Mouse (Mus musculus): ENCODE measurements around the gene Tspan17. TPM values are rescaled to one million over a fixed set of nuclear protein-coding genes. Genes with fewer than 3 reads are reported as not detected.

Tspan17 gene
- polyA plus RNA-seq (2014; fragmentation: Nextera tagmentation; extraction: Ambion mirVana), result 6.7 and 8.5 TPM in 2 replicates

DNA sequence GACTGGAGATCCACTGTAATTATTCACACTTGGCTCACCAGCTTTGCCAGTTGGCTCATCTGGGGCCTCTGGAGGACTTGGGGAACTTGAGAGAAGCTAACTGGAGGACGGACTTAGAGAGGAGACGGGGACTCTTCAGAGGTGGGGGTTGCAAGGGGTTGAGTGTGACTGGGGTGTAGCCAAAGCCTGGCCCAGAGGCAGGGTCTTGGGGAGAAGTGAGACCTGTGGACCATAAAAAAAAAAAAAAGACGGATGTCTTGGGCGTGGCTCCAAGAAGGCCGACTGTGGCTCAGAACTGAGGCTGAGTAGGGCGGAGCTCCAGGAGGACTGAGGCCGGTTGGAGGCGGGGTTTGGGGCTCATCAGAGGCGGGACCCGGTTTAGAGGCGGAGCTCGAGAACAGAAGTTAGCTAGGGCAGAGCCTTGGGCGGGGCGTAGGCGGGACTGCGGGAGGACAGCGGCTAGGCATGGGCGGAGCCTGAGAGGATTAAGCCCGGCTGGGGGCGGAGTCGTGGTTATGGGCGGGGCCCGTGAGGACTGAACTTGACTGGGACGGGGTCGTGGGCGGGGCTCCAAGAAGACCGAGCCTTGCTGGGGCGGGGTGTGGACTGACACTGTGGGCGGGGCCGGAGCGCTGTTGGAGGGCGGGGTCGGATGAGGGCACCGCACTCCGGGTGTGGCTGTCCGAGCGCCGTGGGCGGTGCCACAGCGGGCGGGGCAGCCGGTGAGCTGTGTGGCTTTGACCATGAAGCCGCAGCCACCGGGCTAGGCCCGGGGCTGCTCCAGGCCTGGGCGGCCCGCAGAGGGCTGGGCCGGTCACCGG lies at the start of gene Tspan17:
Tspan17 (plus strand) TSS at position 638 of the 821 bp plus-strand sequence.
- Histone ChIP-seq H3K9me3 (replicated peaks; ENCODE audit: control insufficient read depth, low read length) (no peaks in the 10 kb centered on the region), H3K4me3 (ENCODE audit: low read depth, low read length) (peak within 1 kb of the TSS; percentile 46), H3K36me3 (replicated peaks; ENCODE audit: control insufficient read depth, insufficient read depth, low read depth, low read length) (no peaks in the 10 kb centered on the region), H3K27me3 (ENCODE audit: control insufficient read depth, insufficient read depth, low read length) (peaks cover 4% of the 10 kb centered on the region; the same call in 1 of the 2 replicates), H3K27ac (replicated peaks; ENCODE audit: low read depth, low read length) (no peak within 1 kb of the TSS; the same call in 1 of the 2 replicates), H3K9ac (replicated peaks; ENCODE audit: low read length) (peak within 1 kb of the TSS; percentile 32), H3K4me2 (ENCODE audit: low read depth, low read length) (peak within 1 kb of the TSS; percentile 92), H3K4me1 (ENCODE audit: control insufficient read depth, insufficient read depth, low read length) (0 out of 2 replicates have a peak, but pooled peaks cover 2% of the 10 kb centered on the region)
- 2% methylated on average over 48 of the region's 49 CpGs for WGBS
- DNase-seq (ENCODE audit: low spot score), result peak; percentile 95
- ATAC-seq (replicated peaks; ENCODE audit: insufficient number of reproducible peaks, low FRiP score, low TSS enrichment, low read depth), result peak; percentile 71

DNA sequence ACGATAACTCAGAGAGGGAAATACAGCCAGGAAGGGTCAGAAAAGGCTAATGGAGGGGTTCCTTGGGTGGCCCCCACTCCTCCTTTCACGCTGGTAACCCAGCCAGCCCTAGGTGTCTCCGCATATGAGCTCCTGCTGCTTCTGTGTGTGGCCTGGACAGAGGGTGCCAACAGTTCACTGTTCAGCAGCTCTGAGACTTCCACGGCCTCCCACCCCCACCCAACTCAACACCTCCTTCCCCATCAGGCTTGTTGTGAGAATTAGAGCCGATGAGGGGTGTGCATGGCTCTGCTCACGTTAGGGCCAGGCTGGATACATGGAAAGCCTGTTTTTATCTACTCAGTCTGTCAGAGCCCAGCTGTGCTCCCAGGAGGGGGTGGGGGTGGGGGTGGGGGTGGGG lies 43.1 kb upstream of the Tspan17 start:
- peaks cover 25% of the 10 kb centered on the region for H3K27me3 ChIP-seq (ENCODE audit: control insufficient read depth, insufficient read depth, low read length)
- ATAC-seq (replicated peaks; ENCODE audit: insufficient number of reproducible peaks, low FRiP score, low TSS enrichment, low read depth) (no peak), DNase-seq (ENCODE audit: low spot score) (no peak)
- H3K36me3 ChIP-seq (replicated peaks; ENCODE audit: control insufficient read depth, insufficient read depth, low read depth, low read length), result no peaks in the 10 kb centered on the region; the same call in 1 of the 2 replicates
- no peak overlapping the region for H3K9ac ChIP-seq (replicated peaks; ENCODE audit: low read length)
- 37% methylated on average over 6 of the region's 6 CpGs for WGBS
- H3K9me3 ChIP-seq (replicated peaks; ENCODE audit: control insufficient read depth, low read length), result no peaks in the 10 kb centered on the region
- no peaks in the 10 kb centered on the region for H3K4me1 ChIP-seq (ENCODE audit: control insufficient read depth, insufficient read depth, low read length)
- H3K27ac ChIP-seq (replicated peaks; ENCODE audit: low read depth, low read length), result no peak overlapping the region
- H3K4me3 ChIP-seq (ENCODE audit: low read depth, low read length), result no peak overlapping the region
- no peak overlapping the region for H3K4me2 ChIP-seq (ENCODE audit: low read depth, low read length)

DNA sequence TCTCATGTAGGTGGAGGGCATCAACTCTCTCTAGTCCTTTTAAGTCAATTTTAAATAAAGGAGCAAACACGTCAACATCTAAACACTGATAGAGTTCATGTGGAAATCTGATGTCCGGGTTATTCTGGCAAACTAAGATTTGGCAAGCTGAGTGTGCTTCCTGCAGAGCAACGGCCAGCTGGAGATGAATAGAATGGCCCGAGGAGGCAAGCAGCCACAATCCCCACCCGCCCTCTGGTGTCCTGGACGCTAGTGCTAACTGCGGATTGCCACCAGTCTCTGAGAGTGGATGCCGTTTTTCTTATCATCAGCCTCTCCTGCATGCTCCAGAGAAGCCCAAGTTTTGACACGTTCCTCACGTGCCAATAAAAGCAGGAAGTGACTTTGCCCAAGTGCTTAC lies 42.3 kb upstream of the Tspan17 start:
- ATAC-seq (replicated peaks; ENCODE audit: insufficient number of reproducible peaks, low FRiP score, low TSS enrichment, low read depth), result no peak
- Histone ChIP-seq H3K27me3 (ENCODE audit: control insufficient read depth, insufficient read depth, low read length) (peaks cover 25% of the 10 kb centered on the region), H3K4me2 (ENCODE audit: low read depth, low read length) (no peak overlapping the region), H3K36me3 (replicated peaks; ENCODE audit: control insufficient read depth, insufficient read depth, low read depth, low read length) (no peaks in the 10 kb centered on the region), H3K4me1 (ENCODE audit: control insufficient read depth, insufficient read depth, low read length) (no peaks in the 10 kb centered on the region), H3K9me3 (replicated peaks; ENCODE audit: control insufficient read depth, low read length) (no peaks in the 10 kb centered on the region), H3K4me3 (ENCODE audit: low read depth, low read length) (no peak overlapping the region), H3K9ac (replicated peaks; ENCODE audit: low read length) (no peak overlapping the region), H3K27ac (replicated peaks; ENCODE audit: low read depth, low read length) (no peak overlapping the region)
- WGBS, result 37% methylated on average over 10 of the region's 10 CpGs
- DNase-seq (ENCODE audit: low spot score), result no peak

DNA sequence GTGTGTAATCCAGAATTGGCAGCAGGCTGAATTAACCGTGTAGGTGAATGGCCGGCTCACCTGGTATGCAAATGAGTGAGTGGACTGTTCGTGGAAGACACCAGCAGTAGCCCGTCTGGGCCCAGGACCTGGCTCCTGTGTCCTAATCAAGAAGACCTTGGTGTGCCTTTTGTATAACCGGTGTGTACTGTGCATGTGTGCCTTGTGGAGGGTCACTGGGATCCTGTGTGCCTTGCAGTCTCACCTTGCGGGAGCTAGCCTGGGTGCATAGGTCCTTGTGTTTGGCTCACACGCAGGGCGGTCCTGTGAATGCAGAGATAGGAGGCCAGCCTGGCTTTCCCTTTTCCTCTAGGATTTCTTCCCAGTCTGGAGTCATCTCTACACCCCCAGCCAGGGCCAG lies 41.0 kb upstream of the Tspan17 start:
- ATAC-seq (replicated peaks; ENCODE audit: insufficient number of reproducible peaks, low FRiP score, low TSS enrichment, low read depth), result no peak
- 81% methylated on average over 8 of the region's 8 CpGs for WGBS
- Histone ChIP-seq H3K9ac (replicated peaks; ENCODE audit: low read length) (no peak overlapping the region), H3K4me1 (ENCODE audit: control insufficient read depth, insufficient read depth, low read length) (no peaks in the 10 kb centered on the region), H3K4me2 (ENCODE audit: low read depth, low read length) (no peak overlapping the region), H3K27ac (replicated peaks; ENCODE audit: low read depth, low read length) (no peak overlapping the region), H3K27me3 (ENCODE audit: control insufficient read depth, insufficient read depth, low read length) (peaks cover 25% of the 10 kb centered on the region), H3K4me3 (ENCODE audit: low read depth, low read length) (no peak overlapping the region), H3K36me3 (replicated peaks; ENCODE audit: control insufficient read depth, insufficient read depth, low read depth, low read length) (no peaks in the 10 kb centered on the region), H3K9me3 (replicated peaks; ENCODE audit: control insufficient read depth, low read length) (no peaks in the 10 kb centered on the region)
- no peak for DNase-seq (ENCODE audit: low spot score)

DNA sequence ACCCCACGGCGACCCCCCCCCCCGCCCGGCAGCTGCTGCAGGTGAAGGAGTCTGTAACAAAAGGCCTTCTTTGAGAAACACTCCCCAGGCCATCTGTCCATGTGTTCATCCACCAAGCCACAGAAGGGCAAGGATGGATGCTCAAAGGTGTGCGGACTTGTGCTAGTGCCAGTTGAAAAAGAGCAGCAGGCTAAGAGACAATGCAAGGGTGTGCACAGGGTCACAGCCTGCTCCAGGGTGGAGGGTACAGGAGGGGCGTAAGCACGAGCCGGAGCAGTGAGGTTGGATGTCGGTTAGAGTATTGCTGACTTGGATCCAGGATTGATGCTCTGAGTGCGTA lies 40.5 kb upstream of the Tspan17 start:
- Histone ChIP-seq H3K27me3 (ENCODE audit: control insufficient read depth, insufficient read depth, low read length) (peaks cover 25% of the 10 kb centered on the region), H3K4me2 (ENCODE audit: low read depth, low read length) (peak overlapping the region; percentile 92), H3K9ac (replicated peaks; ENCODE audit: low read length) (no peak overlapping the region), H3K27ac (replicated peaks; ENCODE audit: low read depth, low read length) (no peak overlapping the region), H3K9me3 (replicated peaks; ENCODE audit: control insufficient read depth, low read length) (no peaks in the 10 kb centered on the region), H3K4me3 (ENCODE audit: low read depth, low read length) (peak overlapping the region; percentile 55), H3K36me3 (replicated peaks; ENCODE audit: control insufficient read depth, insufficient read depth, low read depth, low read length) (no peaks in the 10 kb centered on the region), H3K4me1 (ENCODE audit: control insufficient read depth, insufficient read depth, low read length) (no peaks in the 10 kb centered on the region)
- 0 out of 2 replicates have a peak, but pooled peaks have one; percentile 17 for ATAC-seq (replicated peaks; ENCODE audit: insufficient number of reproducible peaks, low FRiP score, low TSS enrichment, low read depth)
- DNase-seq (ENCODE audit: low spot score), result no peak
- WGBS, result 54% methylated on average over 10 of the region's 10 CpGs

DNA sequence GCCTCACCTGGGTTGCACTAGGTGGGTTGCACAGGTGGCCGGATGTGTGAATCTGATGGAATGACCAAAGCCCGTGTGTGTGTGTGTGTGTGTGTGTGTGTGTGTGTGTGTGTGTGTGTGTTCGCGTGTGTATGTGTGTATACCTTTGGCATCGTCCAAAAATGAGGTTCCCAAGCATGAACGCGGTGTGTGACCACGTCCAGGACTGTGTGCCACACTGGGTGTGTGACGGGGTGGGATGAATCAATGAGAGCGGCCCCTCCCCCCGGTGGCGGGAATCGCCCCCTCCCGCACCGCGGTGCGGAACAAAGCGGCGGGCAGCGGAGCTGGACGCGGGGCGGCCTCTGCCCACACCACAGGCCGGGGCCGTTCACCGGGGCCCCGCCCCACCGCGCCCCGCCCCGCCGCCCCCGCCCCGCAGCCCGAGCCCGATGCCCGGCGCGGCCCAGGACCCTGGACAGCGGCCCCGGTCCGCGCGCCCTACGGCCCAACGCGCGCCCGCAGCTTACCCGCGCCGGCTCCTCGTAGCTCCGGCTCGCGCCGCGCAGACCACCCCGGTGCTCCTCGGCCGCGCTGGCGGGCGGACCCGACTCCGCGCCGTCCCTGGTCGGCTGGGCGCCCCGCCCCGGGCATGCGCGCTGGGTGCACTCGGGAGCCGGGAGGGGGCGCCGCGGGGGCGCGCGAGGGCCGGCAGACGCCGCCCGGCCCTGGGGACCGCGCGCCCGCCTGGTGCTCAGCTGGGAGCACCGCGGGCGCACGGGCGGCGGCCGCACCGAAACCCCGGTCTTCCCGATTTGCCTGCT lies 39.9 kb upstream of the Tspan17 start:
- Histone ChIP-seq H3K36me3 (replicated peaks; ENCODE audit: control insufficient read depth, insufficient read depth, low read depth, low read length) (no peaks in the 10 kb centered on the region), H3K4me3 (ENCODE audit: low read depth, low read length) (peak overlapping the region; percentile 55), H3K27ac (replicated peaks; ENCODE audit: low read depth, low read length) (0 out of 2 replicates have a peak overlapping the region, but pooled peaks have one; percentile 20), H3K27me3 (ENCODE audit: control insufficient read depth, insufficient read depth, low read length) (peaks cover 25% of the 10 kb centered on the region), H3K4me2 (ENCODE audit: low read depth, low read length) (peak overlapping the region; percentile 92), H3K9ac (replicated peaks; ENCODE audit: low read length) (peak overlapping the region; percentile 43), H3K9me3 (replicated peaks; ENCODE audit: control insufficient read depth, low read length) (no peaks in the 10 kb centered on the region), H3K4me1 (ENCODE audit: control insufficient read depth, insufficient read depth, low read length) (no peaks in the 10 kb centered on the region)
- DNase-seq (ENCODE audit: low spot score), result peak; percentile 76
- ATAC-seq (replicated peaks; ENCODE audit: insufficient number of reproducible peaks, low FRiP score, low TSS enrichment, low read depth), result peak; percentile 68
- 3% methylated on average over 44 of the region's 100 CpGs for WGBS

DNA sequence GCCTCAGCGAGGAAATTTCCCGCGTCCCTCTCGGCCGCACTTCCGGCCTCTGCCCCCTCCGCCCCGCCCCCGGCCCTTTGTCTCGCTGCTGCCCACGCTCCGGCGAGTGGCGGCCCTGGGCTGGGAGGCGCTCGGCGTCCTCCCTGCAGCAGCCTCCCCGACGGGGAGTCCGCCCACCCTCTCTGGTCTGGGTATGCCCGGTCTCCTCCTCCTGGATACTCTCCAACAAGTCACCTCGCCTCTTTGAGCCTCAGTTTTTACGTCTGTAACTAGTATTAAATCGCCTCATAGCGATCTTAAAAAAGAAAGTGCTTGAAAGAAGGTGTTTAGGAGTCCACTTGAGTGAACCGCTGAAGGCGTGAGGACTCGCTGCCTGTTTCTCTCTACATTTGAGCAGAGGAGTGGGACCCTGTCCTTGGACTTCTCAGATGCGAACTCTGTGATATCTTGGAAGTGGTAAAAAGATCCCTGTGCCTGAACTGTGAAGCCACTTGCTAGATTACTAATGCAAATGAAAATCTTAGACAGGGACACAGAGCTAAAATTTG lies 39.2 kb upstream of the Tspan17 start, which contains the start of gene Gprin1:
Gprin1 (minus strand) TSS at position 11 of the 548 bp plus-strand sequence.
- H3K4me1 ChIP-seq (ENCODE audit: control insufficient read depth, insufficient read depth, low read length), result no peaks in the 10 kb centered on the region
- H3K27me3 ChIP-seq (ENCODE audit: control insufficient read depth, insufficient read depth, low read length), result peaks cover 25% of the 10 kb centered on the region
- H3K9ac ChIP-seq (replicated peaks; ENCODE audit: low read length), result peak within 1 kb of the TSS; percentile 43
- H3K36me3 ChIP-seq (replicated peaks; ENCODE audit: control insufficient read depth, insufficient read depth, low read depth, low read length), result no peaks in the 10 kb centered on the region
- DNase-seq (ENCODE audit: low spot score) (no peak), ATAC-seq (replicated peaks; ENCODE audit: insufficient number of reproducible peaks, low FRiP score, low TSS enrichment, low read depth) (0 out of 2 replicates have a peak, but pooled peaks have one; percentile 58)
- H3K9me3 ChIP-seq (replicated peaks; ENCODE audit: control insufficient read depth, low read length), result no peaks in the 10 kb centered on the region
- WGBS, result 3% methylated on average over 29 of the region's 29 CpGs
- H3K27ac ChIP-seq (replicated peaks; ENCODE audit: low read depth, low read length), result 0 out of 2 replicates have a peak within 1 kb of the TSS, but pooled peaks have one; percentile 20
- H3K4me3 ChIP-seq (ENCODE audit: low read depth, low read length), result peak within 1 kb of the TSS; percentile 55
- H3K4me2 ChIP-seq (ENCODE audit: low read depth, low read length), result peak within 1 kb of the TSS; percentile 92

All from embryonic facial prominence, embryonic 11.5 days (tissue).